Mouse (Mus musculus) frontal cortex, postnatal 14 days (tissue): ENCODE results near the gene Myh13.

Experiments used
- DNase-seq, 2 experiments: peaks; one replicate each; pipeline ENCODE4 v3.0.0; 2022; ENCODE audit warnings: low spot score in 2 of 2

Myh13 gene

DNA sequence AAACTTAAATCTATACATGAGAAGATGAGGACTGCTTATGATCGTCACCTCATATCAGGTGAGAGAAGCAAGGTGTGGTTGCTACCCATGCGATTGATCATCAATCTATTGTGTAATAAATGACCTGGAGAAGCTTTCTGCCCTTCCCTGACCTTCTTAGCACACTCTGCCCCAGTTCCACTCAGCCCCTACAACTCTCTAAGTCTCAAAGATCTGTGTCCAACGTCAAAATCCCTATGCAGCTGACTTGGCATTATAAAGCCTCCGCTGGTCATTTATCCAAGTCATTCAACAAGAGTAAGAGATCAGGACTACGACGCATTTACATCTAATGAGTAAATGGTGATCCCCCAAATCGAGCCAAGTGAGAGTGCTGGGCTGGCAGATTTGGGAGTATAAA lies at the start of gene Myh13:
Gene Myh13, plus strand, starts transcription at position 301 of the 400 bp plus-strand sequence.
- DNase-seq, result no peak

DNA sequence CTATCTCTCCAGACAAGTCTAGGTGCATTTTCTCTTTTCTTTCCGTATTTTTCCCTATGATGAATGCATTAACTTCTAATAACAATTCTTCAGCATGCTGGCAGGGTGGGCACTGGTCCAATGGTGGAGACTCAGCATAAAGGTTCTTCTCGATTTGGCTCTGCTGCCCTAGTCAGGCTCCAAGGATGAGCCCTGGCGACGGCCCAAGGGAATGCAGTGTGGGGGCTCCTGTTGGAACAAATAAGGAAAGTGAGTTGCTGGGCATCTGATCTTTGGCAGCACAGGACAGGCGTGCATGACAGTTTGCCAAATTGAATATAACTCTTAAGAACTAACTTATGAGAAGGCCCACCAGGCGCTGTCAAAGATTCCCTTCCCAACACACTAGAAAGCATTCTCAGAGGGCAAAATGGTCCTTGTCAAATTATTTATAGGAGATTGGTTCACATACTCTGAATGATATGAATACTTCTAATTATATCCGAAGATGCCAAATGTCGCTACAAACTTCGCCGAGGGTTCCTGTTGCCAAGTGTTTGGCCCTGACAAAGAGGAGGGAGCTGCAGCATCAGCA lies 44.8 kb upstream of the Myh13 start, which contains the start of gene Myh8:
Gene Myh8, plus strand, starts transcription at position 524 of the 574 bp plus-strand sequence.
- DNase-seq, result no peak

- DNase-seq, result no peak
Observed at GRCm38 (mm10) chr11:67293440-67293839, 28.0 kb upstream of the Myh13 start.

GRCm38 (mm10) chr11:67313733-67314452 lies 7.6 kb upstream of the Myh13 start:
- DNase-seq, result no peak

GRCm38 (mm10) chr11:67326536-67326935 lies 5.1 kb downstream of the Myh13 start:
- DNase-seq, result no peak

GRCm38 (mm10) chr11:67344556-67344955 lies 23.1 kb downstream of the Myh13 start:
- DNase-seq, result no peak

GRCm38 (mm10) chr11:67345186-67345855 lies 23.9 kb downstream of the Myh13 start:
- DNase-seq, result no peak

- no peak for DNase-seq
Observed at GRCm38 (mm10) chr11:67345856-67346236, 24.4 kb downstream of the Myh13 start.

DNA sequence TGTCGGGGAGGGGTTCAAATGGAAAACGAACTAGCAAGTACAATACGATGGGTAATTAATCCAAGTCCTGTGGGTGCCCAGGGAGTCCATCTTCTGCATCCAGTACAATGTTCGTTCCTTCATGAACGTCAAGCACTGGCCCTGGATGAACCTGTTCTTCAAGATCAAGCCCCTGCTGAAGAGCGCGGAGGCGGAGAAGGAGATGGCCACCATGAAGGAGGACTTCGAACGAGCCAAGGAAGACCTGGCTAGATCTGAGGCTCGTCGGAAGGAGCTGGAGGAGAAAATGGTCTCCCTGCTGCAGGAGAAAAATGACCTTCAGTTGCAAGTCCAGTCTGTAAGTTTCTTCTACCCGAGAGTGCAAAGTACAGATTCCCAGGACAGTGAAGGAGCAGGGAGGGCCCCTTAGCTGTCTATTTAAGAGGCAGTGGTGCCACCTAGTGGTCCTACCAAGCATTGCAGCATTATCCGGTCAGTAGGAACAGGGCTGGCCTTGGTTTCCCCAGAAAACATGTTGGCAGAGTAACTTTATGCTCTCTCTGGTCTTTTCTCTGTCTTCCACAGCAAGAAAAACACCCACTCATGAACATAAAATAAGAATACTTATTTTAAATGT lies 28.8 kb downstream of the Myh13 start:
- peak; percentile 31 to 81 for DNase-seq

DNA sequence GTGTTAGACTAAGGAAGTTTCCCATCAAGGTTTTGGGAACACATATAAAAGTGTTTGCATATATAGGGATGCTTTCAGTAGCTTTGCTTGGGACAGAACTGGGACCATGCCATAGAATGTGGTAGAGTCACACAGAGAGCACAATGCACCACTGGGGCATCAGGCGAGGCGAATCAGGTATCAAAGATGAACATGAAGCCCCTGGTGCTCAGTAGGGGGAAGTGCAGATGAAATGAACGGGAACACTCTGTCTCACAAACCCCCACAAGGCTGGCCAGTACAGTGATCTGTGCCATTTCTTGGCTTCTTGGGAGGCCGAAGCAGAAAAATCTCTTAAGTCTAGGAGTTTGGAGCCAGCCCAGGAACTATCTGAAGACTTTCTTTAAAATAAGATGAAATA lies 31.6 kb downstream of the Myh13 start:
- DNase-seq, result no peak

GRCm38 (mm10) chr11:67358031-67358430 lies 36.6 kb downstream of the Myh13 start:
- DNase-seq, result no peak

GRCm38 (mm10) chr11:67362236-67362635 lies 40.8 kb downstream of the Myh13 start:
- DNase-seq, result no peak

GRCm38 (mm10) chr11:67364551-67364950 lies 43.1 kb downstream of the Myh13 start:
- DNase-seq, result no peak

- DNase-seq, result no peak
Observed at GRCm38 (mm10) chr11:67364986-67365721, 43.7 kb downstream of the Myh13 start.

DNA sequence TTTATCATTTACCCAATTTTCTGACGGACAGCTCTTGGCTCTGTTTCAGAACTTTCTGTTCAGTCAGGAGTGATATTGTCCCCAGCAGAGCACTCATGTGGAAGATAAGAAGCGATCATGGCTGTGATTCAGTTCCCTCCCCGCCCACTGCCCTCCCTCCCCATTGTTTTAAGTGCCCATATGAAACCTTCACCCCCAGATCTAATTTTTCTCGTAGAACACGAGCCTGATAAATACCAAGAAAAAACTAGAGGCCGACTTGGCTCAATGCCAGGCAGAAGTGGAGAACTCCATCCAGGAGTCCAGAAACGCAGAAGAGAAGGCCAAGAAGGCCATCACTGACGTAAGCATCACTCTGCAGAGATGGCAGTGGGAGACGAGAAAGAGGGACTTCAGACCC lies 45.5 kb downstream of the Myh13 start:
- no peak for DNase-seq

DNA sequence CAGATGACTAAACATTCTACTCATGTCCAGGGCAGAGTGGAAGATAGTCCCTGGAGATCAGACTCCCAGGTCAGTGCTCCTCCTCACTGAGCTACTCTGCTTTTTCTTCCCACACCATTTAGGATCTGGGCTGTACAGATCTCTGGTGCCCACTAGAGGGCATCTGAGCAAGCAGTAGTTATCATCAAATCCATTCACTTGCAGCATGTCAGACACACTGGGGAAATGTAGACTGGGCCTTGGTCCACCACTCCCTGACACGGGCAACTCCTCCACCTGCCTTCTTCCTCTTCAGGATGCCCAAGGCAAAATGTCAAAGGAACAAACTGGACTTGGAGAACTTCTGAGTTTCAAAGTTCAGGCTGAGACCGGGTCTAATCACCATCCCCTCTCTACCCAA lies 51.9 kb downstream of the Myh13 start:
- DNase-seq, result no peak

DNA sequence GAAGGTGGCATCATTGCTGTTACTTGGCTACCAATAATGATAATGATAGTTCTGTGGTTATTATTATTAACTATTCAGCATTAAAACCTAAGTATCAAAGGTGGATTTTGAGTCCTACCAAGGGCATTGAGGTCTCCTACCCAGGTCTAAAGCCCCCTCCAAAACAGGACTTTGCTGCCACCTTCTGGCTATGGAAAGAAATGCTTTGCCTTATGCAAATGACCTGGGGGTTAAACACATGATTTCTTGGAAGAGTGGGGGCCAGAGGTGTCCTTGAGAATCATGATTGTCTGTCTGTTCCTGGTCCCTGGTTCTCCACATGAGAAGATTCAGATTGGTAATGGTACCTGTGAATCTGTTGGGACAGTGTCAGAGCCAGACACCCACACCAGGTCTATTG lies 54.9 kb downstream of the Myh13 start:
- DNase-seq, result no peak

GRCm38 (mm10) chr11:67379703-67380510 lies 58.4 kb downstream of the Myh13 start:
- DNase-seq, result no peak

- no peak for DNase-seq
Observed at GRCm38 (mm10) chr11:67381833-67382232, 60.4 kb downstream of the Myh13 start.

DNA sequence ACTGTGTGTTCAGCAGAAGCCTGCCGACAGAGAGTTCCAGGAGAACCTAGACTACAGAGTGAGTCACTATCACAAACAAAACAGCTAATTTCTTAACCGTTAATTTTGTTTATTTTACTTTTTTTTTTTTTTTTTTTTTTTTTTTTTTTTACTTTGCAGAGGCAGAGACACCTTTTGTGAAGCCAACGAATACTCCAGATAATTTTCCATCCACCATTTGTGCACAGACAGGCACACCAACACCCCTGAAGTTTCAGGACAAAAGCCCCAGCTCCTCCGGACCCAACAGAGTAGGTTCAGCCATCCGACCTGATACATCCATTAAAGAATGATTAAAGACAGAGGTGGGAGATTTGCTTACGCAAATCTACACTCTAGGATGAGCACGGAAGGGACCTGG lies 63.2 kb downstream of the Myh13 start:
- DNase-seq, result no peak

DNA sequence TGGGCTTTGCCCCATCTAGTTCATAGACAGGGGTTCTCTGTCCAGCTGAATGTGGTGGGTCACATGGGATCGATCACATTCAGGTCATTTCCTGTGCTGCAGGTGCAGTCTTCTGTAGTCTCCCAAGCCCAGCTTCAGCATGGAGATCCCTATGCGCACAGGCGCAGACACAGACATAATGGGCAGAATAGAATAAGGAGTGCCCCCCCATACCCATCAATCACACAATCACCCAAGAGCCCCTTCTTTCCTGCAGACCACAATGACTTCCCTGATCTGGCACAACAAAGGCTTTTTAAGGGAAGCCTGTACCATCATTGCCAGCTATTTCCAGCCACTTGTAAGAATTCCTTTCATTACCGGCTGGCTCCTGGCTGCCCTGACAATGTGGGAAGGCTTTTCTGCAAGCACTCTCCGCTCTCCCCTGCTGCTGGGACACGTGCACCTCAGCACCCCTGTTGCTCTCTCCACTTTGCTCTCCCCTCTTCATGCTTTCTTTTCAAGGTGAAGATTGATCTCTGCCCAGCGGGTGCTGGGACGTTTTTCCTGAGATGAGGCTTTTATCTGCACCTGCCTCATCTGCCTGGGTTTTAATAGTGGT lies 65.5 kb downstream of the Myh13 start:
- no peak for DNase-seq
